Mouse (Mus musculus) C2C12 (cell line): ENCODE data around the gene Rcsd1. TPM values are rescaled to one million over a fixed set of nuclear protein-coding genes. Genes with fewer than 3 reads are reported as not detected.

Source experiments
- H3K27me3 ChIP-seq: one replicate; pipeline ENCODE4 v1.6.1; 2011; ENCODE audit not compliant: control insufficient read depth, insufficient read depth, insufficient read length
- H3K36me3 ChIP-seq: one replicate; pipeline ENCODE4 v1.6.1; 2011; ENCODE audit not compliant: control insufficient read depth, insufficient read depth
- H3K4me3 ChIP-seq: one replicate; pipeline ENCODE4 v1.5.1; 2011; ENCODE audit warnings: mild to moderate bottlenecking, control low read depth; ENCODE audit not compliant: poor library complexity, insufficient read depth, severe bottlenecking
- H3K79me2 ChIP-seq: one replicate; pipeline ENCODE4 v1.6.1; 2011; ENCODE audit not compliant: control insufficient read depth, insufficient read depth
- H3K79me3 ChIP-seq: one replicate; pipeline ENCODE4 v1.6.1; 2011; ENCODE audit warnings: low read depth, control low read depth
- H3ac ChIP-seq: one replicate; pipeline ENCODE3; 2011; ENCODE audit warnings: low read depth; ENCODE audit not compliant: control insufficient read depth, insufficient read length
- CEBPB ChIP-seq: IDR thresholded peaks from one replicate; pipeline ENCODE4 v1.6.1; 2011; ENCODE audit warnings: low read depth, mild to moderate bottlenecking, control low read depth, moderate library complexity
- CTCF ChIP-seq: IDR thresholded peaks from one replicate; pipeline ENCODE4 v1.5.1; 2011; ENCODE audit not compliant: control insufficient read depth, insufficient read depth, insufficient read length
- FOSL1 ChIP-seq: IDR thresholded peaks from one replicate; pipeline ENCODE4 v1.8.0; 2011; ENCODE audit warnings: mild to moderate bottlenecking, low read length; ENCODE audit not compliant: poor library complexity, insufficient read depth, severe bottlenecking
- MAX ChIP-seq: IDR thresholded peaks from one replicate; pipeline ENCODE4 v1.6.1; 2011; ENCODE audit warnings: mild to moderate bottlenecking, control low read depth
- MYOD1 ChIP-seq: IDR thresholded peaks from one replicate; pipeline ENCODE4 v1.6.1; 2011; ENCODE audit warnings: low read depth; ENCODE audit not compliant: control insufficient read depth, insufficient read length
- MYOG ChIP-seq: IDR thresholded peaks from one replicate; pipeline ENCODE4 v1.6.1; 2011; ENCODE audit not compliant: control insufficient read depth, insufficient read length; ENCODE audit errors: extremely low read depth
- USF1 ChIP-seq: IDR thresholded peaks from one replicate; pipeline ENCODE4 v1.6.1; 2011; ENCODE audit warnings: low read depth, mild to moderate bottlenecking, control low read depth, moderate library complexity
- polyA plus RNA-seq: library from polyadenylated mRNA; unstranded; fragments of >200 nt; fragmentation: generic; extraction: Trizol; gene quantifications from one replicate; pipeline ENCODE4 v1.2.1, GENCODE M21; 2012; ENCODE audit warnings: missing spikeins

Gene Rcsd1
- polyA plus RNA-seq, 1 experiment = 0.05 TPM

DNA sequence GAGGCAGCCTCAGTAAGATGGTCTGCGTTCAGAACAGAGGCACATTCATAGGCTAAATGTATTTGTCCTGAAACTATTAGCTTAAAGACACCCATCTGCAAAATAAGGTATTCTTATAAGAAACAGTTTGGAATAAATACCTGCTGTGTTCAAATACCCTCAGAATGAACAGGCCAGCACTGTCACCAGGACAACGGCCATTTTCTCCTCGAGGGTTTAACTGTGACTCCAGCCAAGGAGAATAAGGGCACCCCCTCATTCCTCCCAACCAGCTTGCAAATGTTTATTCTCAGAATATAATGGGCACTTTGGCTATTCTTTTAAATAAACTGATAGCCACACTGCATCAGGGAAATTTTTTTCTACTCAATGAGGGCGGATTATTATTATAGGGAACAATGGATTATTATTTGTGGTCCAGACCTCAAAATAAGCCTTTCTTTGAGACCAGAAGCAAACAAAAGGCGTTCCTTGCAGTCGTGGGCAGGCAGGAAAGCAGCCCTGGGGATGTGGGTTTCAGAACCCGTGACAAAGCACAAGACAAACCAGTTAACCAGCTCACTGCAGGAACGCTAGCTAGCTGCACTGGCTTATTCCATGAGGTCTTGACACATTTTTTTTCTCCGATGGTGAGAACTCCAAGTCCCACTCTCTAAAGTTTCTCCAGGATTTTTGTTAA is 99.1 kb downstream of the Rcsd1 start:
- Histone ChIP-seq H3K79me2 (no peaks in the 10 kb centered on the region), H3ac (no peak overlapping the region), H3K36me3 (peaks cover 5% of the 10 kb centered on the region), H3K27me3 (no peaks in the 10 kb centered on the region), H3K4me3 (no peak overlapping the region), H3K79me3 (no peaks in the 10 kb centered on the region)
- TF ChIP-seq CTCF (no peak), CEBPB (no peak), MAX (no peak), MYOG (no peak), MYOD1 (no peak), FOSL1 (no peak), USF1 (no peak)

- Histone ChIP-seq H3K79me3 (no peaks in the 10 kb centered on the region), H3K79me2 (no peaks in the 10 kb centered on the region), H3ac (no peak overlapping the region), H3K4me3 (no peak overlapping the region), H3K36me3 (peaks cover 5% of the 10 kb centered on the region), H3K27me3 (no peaks in the 10 kb centered on the region)
- TF ChIP-seq CEBPB = no peak
- TF ChIP-seq MYOD1 = no peak
- TF ChIP-seq CTCF = no peak
- no peak for TF ChIP-seq MAX
- TF ChIP-seq MYOG = no peak
- no peak for TF ChIP-seq USF1
- TF ChIP-seq FOSL1 = no peak
Observed at GRCm38 (mm10) chr1:165609495-165610320, 99.8 kb downstream of the Rcsd1 start.

DNA sequence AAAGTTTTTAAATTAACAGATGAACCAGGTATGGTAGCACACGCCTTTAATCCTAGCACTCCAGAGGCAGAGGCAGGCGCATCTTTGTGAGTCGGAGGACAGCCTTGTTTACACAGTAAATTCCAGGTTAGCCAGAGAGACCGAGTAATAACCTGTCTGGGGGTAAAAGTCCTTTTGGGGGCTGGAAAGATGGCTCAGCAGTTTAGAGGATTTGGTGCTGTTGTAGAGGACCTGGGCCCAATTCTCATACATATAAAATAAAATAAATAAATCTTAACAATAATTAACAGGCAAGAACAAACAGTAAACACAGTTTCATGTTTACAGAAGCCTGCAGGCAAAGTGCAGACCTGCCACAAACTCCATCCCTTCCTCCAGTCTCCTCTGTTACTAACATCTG is 100.7 kb downstream of the Rcsd1 start:
- no peaks in the 10 kb centered on the region for H3K27me3 ChIP-seq
- no peak overlapping the region for H3K4me3 ChIP-seq
- no peaks in the 10 kb centered on the region for H3K79me2 ChIP-seq
- no peaks in the 10 kb centered on the region for H3K79me3 ChIP-seq
- TF ChIP-seq CTCF (no peak), MAX (no peak), CEBPB (no peak)
- no peak overlapping the region for H3ac ChIP-seq
- peaks cover 5% of the 10 kb centered on the region for H3K36me3 ChIP-seq

- peaks cover 5% of the 10 kb centered on the region for H3K36me3 ChIP-seq
- TF ChIP-seq MYOD1 (no peak), CEBPB (no peak), MAX (no peak), CTCF (no peak), FOSL1 (no peak), USF1 (no peak), MYOG (no peak)
- no peaks in the 10 kb centered on the region for H3K79me3 ChIP-seq
- H3K79me2 ChIP-seq = no peaks in the 10 kb centered on the region
- no peak overlapping the region for H3K4me3 ChIP-seq
- H3K27me3 ChIP-seq = no peaks in the 10 kb centered on the region
- H3ac ChIP-seq = no peak overlapping the region
Observed at GRCm38 (mm10) chr1:165605774-165606173, 103.8 kb downstream of the Rcsd1 start.

- no peak for TF ChIP-seq CEBPB
- no peak for TF ChIP-seq MYOD1
- TF ChIP-seq MAX = no peak
- TF ChIP-seq FOSL1 = no peak
- TF ChIP-seq USF1 = no peak
- TF ChIP-seq CTCF = no peak
- no peak for TF ChIP-seq MYOG
- no peaks in the 10 kb centered on the region for H3K79me2 ChIP-seq
- H3K36me3 ChIP-seq = peaks cover 5% of the 10 kb centered on the region
Observed at GRCm38 (mm10) chr1:165605108-165605507, 104.4 kb downstream of the Rcsd1 start.

More at GRCm38 (mm10) chr1:165605108-165605507, 104.4 kb downstream of the Rcsd1 start:
- Histone ChIP-seq H3K79me3 (no peaks in the 10 kb centered on the region), H3K4me3 (no peak overlapping the region), H3ac (no peak overlapping the region), H3K27me3 (no peaks in the 10 kb centered on the region)
